Mouse (Mus musculus) ES-Bruce4 (cell line): ENCODE data around the gene Lsm5.

Source experiments
- CTCF ChIP-seq: IDR thresholded peaks from one replicate; pipeline ENCODE4 v1.8.1; 2011; ENCODE audit warnings: low read depth, low read length
- EP300 ChIP-seq: IDR thresholded peaks from 2 replicates; pipeline ENCODE4 v1.6.1; 2011; ENCODE audit warnings: low read depth, low read length; ENCODE audit not compliant: insufficient read depth
- POLR2A ChIP-seq: IDR thresholded peaks from one replicate; pipeline ENCODE4 v1.8.1; 2011; ENCODE audit warnings: low read length; ENCODE audit not compliant: insufficient read depth

DNA sequence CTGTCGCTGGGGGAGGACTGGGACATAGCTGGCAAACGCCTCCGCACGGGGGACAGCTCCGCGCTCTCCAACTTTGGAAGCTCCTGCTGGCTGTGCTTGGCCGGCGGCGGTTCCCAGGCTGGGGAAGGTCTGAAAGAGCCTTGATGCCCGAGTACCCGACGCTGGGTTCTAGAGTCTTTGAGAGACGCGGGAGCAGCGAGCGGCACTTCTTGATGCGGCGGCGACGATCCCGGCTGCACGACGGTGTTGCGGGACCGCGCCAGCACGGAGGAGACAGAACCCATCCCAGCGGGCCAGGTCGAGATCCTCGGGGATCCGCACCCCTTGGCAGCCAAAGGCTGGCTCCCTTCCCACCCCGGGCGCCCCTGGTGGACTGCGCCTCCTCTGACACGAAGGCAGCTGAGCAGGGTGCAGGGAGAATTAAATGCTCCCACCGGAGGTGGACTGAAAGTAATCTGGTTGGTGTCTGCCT, 52.4 kb downstream of the Lsm5 start:
- TF ChIP-seq CTCF (no peak), POLR2A (no peak), EP300 (no peak)
